ENCODE assay signal across 8 mouse cellular contexts in the genomic region with DNA sequence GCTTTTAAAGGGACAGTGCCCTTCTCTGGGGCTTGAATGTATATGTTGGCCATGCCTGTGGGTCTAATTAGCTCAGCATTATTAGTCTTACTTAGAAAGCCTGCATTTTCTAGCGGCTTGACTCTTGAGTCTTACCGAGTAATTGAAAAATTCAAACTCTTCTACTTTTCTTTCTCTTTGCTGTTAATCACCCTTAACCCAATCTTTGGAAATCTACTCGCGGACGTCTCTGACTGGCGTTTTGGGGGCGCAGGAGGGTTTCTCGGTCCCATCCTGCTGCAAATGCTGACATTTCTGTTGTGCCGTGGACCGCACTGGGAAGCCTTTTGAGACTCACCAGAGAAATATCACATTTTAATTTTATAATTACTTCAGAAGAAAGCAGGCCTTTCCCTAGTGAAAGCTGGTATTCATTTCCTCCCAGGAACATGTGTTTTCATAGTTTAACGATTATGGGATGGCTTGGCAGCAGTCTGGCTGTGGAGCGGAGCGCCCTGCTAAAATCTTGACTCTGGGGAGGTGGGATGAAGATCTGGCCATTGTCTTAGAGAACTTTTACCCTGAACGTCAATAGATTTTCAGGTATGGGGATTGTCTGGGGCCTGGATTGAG.
A peak's percentile ranks its signal among the peaks of the same experiment; 100 is the strongest.
DNase-seq lines count a peak whose midpoint lies in the region; ATAC-seq and TF ChIP-seq lines count a peak whose summit lies in the region.

No protein-coding gene starts in this region.

- H3K27me3 ChIP-seq in lung, embryonic 14.5 days (ENCODE audit: insufficient read depth, low read length): no peaks in the 10 kb centered on the region
- H3K27me3 ChIP-seq in forebrain, embryonic 13.5 days: no peaks in the 10 kb centered on the region
- no peaks in the 10 kb centered on the region for H3K27me3 ChIP-seq in limb, embryonic 12.5 days
- H3K27me3 ChIP-seq in stomach, embryonic 14.5 days (ENCODE audit: control insufficient read depth, insufficient read depth, low read length): no peaks in the 10 kb centered on the region

- H3K9ac ChIP-seq in lung, embryonic 14.5 days: peak overlapping the region; percentile 3; the same call in 1 of the 2 replicates
- peak overlapping the region; percentile 60 for H3K9ac ChIP-seq in forebrain, embryonic 13.5 days
- peak overlapping the region; percentile 65 for H3K9ac ChIP-seq in limb, embryonic 12.5 days (replicated peaks)
- peak overlapping the region; percentile 18; the same call in 1 of the 2 replicates for H3K9ac ChIP-seq in stomach, embryonic 14.5 days (replicated peaks; ENCODE audit: low read depth, low read length)

- no peak for TF ChIP-seq CTCF in lung, embryonic 14.5 days (IDR thresholded peaks at IDR 0.05; ENCODE audit: low read depth)

- no peaks in the 10 kb centered on the region for H3K9me3 ChIP-seq in lung, embryonic 14.5 days (ENCODE audit: low read depth, low read length)
- no peaks in the 10 kb centered on the region for H3K9me3 ChIP-seq in forebrain, embryonic 13.5 days (replicated peaks)
- no peaks in the 10 kb centered on the region for H3K9me3 ChIP-seq in limb, embryonic 12.5 days
- H3K9me3 ChIP-seq in stomach, embryonic 14.5 days (ENCODE audit: control insufficient read depth, low read depth, low read length): no peaks in the 10 kb centered on the region

- peak; percentile 52 for DNase-seq in lung, embryonic 14.5 days
- no peak for DNase-seq in lung, postnatal 14 days
- DNase-seq in urinary bladder, postnatal 10 days (ENCODE audit: low spot score): no peak
- DNase-seq in thymus, adult 18-20 months: no peak
- DNase-seq in ovary, postnatal 36 days (ENCODE audit: low spot score): no peak

- peak overlapping the region; percentile 82 for H3K27ac ChIP-seq in lung, embryonic 14.5 days (ENCODE audit: low read depth)
- peak overlapping the region; percentile 95 for H3K27ac ChIP-seq in forebrain, embryonic 13.5 days
- peak overlapping the region; percentile 99 for H3K27ac ChIP-seq in limb, embryonic 12.5 days
- H3K27ac ChIP-seq in stomach, embryonic 14.5 days (ENCODE audit: low read length): peak overlapping the region; percentile 92

- peak overlapping the region; percentile 53; the same call in 1 of the 2 replicates for H3K4me2 ChIP-seq in lung, embryonic 14.5 days
- peak overlapping the region; percentile 55 for H3K4me2 ChIP-seq in forebrain, embryonic 13.5 days
- H3K4me2 ChIP-seq in limb, embryonic 12.5 days: peak overlapping the region; percentile 52
- peak overlapping the region; percentile 20; the same call in 1 of the 2 replicates for H3K4me2 ChIP-seq in stomach, embryonic 14.5 days (replicated peaks; ENCODE audit: low read depth, low read length)

- 54% methylated on average over 14 of the region's 14 CpGs for WGBS in lung, embryonic 14.5 days
- WGBS in forebrain, embryonic 13.5 days: 10% methylated on average over 14 of the region's 14 CpGs
- WGBS in limb, embryonic 12.5 days: 18% methylated on average over 14 of the region's 14 CpGs
- WGBS in stomach, embryonic 14.5 days: 41% methylated on average over 14 of the region's 14 CpGs

- H3K36me3 ChIP-seq in lung, embryonic 14.5 days (ENCODE audit: insufficient read depth): no peaks in the 10 kb centered on the region
- no peaks in the 10 kb centered on the region for H3K36me3 ChIP-seq in forebrain, embryonic 13.5 days (ENCODE audit: poor library complexity, severe bottlenecking)
- no peaks in the 10 kb centered on the region for H3K36me3 ChIP-seq in limb, embryonic 12.5 days
- H3K36me3 ChIP-seq in stomach, embryonic 14.5 days (ENCODE audit: control insufficient read depth, insufficient read depth, low read length): no peaks in the 10 kb centered on the region

- ATAC-seq in lung, embryonic 14.5 days (ENCODE audit: insufficient read depth): no peak
- no peak for ATAC-seq in forebrain, embryonic 13.5 days
- no peak for ATAC-seq in limb, embryonic 12.5 days (ENCODE audit: insufficient number of reproducible peaks, insufficient read depth, low FRiP score, low TSS enrichment, low read depth)
- no peak for ATAC-seq in stomach, embryonic 14.5 days (ENCODE audit: insufficient number of reproducible peaks, insufficient read depth, low FRiP score, low read depth)

- peaks cover 39% of the 10 kb centered on the region for H3K4me1 ChIP-seq in lung, embryonic 14.5 days (ENCODE audit: insufficient read depth)
- H3K4me1 ChIP-seq in forebrain, embryonic 13.5 days: peaks cover 65% of the 10 kb centered on the region
- H3K4me1 ChIP-seq in limb, embryonic 12.5 days (replicated peaks): peaks cover 84% of the 10 kb centered on the region
- H3K4me1 ChIP-seq in stomach, embryonic 14.5 days (ENCODE audit: control insufficient read depth, insufficient read depth, low read length): peaks cover 58% of the 10 kb centered on the region

- H3K4me3 ChIP-seq in lung, embryonic 14.5 days (ENCODE audit: low read depth, low read length): no peak overlapping the region
- H3K4me3 ChIP-seq in forebrain, embryonic 13.5 days: no peak overlapping the region
- H3K4me3 ChIP-seq in limb, embryonic 12.5 days (replicated peaks): peak overlapping the region; percentile 30
- H3K4me3 ChIP-seq in stomach, embryonic 14.5 days (ENCODE audit: low read depth, low read length): no peak overlapping the region

Comparison
In these comparisons a context has a peak if more than half of its experiments do, and no peak if none do; other contexts are left out.
1. H3K9ac ChIP-seq: peak in every context shown above with its lines; median percentile 65 in limb, embryonic 12.5 days; 60 in forebrain, embryonic 13.5 days; 18 in stomach, embryonic 14.5 days; 3 in lung, embryonic 14.5 days.